Mouse (Mus musculus) lung, postnatal 14 days (tissue): ENCODE results near the gene Scfd2.
A peak's percentile ranks its signal among the peaks of the same experiment; 100 is the strongest.

Source experiments
- DNase-seq: peaks from one replicate; pipeline ENCODE4 v3.0.0; 2021

Scfd2 gene

DNA sequence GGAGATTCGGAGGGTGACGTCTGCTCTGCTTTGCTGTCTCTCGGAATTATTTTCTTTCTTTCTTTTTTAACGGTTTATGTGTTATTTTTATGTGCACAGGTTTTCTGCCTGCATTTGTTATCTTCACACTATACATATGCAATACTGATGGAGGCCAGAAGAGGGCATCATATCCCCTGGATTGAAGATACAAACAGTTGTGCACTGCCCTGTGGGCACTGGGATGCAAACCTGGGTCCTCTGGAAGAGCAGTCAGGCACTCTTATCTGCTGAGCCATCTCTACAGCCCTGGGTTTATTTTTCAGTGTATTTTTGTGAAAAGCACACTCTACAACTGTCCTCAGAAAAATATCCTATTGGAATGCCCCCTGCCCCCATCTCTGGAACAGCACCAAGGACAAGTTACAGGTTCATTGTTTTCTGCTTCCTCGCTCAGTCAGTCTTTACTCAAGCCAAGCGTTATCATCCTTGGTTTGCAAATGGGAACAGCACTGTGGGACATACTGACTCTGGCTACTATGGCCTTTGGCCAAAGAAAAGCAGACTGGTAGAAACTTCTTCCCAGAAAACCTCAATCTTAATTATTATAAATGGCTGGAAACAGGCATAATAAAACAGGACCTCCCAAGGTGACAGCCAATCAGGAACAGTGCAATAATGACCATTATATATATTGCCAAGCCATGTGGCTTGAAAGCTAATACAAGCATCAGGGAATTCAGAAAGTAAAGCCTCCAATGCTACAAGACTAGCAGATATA, 75.9 kb downstream of the Scfd2 start:
- DNase-seq: no peak

DNA sequence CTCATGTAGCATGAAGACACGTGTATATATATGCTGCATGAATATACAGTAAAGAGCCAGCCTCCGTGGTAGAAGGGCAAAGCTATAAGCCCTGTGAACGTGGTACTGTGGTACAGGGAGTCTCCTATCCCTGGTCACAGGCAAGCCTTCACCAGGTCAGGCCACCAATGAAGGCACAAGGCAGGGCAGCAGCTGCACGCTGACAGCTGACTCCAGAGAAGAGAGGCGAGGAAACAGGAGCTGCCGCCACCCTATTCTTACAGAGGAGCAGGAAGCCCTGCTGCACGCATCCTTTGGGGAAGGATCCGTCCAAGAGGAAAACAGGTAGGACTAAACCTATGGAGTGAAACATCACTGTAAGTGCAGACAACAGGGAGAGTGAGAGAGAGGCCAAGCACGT, 76.5 kb downstream of the Scfd2 start:
- DNase-seq: no peak

- DNase-seq: no peak
These were observed 80.6 kb downstream of the Scfd2 start for GRCm38 (mm10) chr5:74450977-74451376.

DNA sequence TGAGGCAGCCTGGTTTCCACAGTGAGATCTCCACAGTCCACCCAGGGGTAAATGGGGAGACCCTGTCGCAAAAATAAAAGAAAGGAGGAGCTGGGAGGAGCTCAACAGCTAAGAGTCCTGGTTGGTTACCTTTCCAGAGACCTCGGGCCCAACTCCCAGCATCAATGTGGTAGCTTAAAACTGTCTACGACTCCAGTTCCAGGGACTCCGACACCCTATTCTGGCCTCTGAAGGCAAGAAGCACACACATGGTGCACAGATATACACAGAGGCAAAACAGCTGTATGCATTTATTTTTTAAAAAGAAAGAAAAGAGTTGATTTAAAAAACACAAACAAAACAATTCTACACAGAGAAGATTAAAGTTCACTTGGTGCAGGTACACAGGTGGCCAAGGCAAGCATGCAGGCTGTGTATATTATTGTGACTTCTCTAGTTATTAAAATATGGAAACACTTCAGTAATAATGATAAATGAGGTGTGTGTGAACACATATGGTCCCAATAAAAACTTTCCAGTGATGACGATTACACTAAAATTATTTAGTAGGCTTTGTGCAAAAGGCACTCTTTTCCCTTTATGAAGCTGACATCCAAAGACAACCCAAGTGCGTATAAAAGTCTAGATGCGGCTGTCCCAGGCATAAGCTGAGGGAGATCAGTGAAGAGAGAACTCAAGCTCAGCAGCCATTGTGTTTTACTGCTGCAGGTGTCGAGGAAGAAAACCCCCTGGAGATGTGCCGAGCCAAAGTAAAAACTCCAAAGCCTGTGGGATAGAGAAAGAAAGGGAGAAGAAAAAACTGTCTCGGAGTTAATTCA, 83.8 kb downstream of the Scfd2 start:
- DNase-seq: no peak

DNA sequence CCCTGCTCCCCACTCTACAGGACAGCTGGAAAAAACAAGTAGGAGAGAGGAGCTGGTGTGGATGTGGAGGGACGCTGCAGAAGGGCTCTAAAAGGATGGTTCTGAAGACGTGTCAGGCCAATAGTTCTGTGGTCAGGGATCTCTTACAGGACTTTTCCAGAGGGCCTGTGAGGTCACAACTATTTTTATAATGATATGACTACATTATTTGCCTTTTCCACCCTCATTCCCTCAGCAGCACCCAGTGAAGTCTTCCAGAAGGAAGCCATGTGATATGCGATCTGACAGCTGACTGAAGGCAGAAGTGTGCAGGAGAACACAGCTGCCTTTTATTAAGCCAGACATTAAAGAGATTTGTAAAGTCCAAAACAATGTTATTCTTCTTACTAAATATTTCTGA, 85.7 kb downstream of the Scfd2 start:
- no peak for DNase-seq

DNA sequence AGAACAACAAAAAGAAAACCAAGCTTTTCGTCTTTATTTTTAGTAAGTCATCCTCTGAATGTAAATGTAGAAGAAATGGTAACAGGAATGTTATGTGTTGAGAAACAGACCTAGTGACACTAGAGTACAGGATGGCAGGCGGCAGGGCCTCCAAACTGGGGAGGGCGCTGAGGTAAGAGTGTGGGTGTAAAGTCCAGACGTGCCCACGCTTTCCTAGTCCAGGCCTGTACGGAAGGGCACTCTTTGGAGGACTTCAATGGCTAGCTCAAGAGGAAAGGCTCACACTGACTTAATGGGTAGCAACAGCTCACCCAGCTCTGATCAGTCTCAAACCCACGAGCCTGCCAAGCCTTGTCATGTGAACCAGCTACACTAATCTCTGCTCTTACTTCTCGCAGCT, 93.2 kb downstream of the Scfd2 start:
- DNase-seq: no peak

- DNase-seq: peak; percentile 84
These were observed 97.9 kb downstream of the Scfd2 start for GRCm38 (mm10) chr5:74433580-74434147.

DNA sequence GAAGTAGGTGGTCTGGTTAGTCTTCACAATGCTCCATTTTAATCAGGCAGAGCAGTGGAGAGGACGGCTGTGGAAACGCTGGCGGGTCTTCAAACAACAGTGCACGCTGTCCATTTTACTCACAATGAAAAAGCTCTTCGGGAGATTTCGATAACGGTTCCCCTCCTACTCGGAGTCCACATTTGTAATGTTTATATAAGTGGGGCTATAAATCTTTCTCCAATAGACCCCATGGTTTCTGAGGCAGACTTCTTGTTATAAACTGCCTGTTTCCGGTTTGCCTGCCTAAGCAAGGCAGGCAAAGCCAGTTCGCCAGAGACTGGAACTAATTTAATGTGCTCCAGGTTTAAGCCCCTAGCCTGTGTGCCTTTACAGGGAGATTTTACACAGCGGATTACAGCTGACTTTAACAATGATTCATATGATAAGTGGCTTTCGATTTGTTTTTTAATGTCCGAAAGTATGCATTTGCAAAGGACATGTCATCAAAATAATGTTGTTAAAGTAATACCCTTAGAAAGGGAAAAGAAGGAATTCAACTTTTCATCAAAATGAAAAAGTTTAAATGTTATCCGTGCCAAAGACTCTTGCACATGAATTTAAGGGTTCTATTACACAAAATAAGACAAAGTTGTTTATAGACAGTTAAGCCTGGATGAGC, 98.5 kb downstream of the Scfd2 start:
- DNase-seq: no peak

DNA sequence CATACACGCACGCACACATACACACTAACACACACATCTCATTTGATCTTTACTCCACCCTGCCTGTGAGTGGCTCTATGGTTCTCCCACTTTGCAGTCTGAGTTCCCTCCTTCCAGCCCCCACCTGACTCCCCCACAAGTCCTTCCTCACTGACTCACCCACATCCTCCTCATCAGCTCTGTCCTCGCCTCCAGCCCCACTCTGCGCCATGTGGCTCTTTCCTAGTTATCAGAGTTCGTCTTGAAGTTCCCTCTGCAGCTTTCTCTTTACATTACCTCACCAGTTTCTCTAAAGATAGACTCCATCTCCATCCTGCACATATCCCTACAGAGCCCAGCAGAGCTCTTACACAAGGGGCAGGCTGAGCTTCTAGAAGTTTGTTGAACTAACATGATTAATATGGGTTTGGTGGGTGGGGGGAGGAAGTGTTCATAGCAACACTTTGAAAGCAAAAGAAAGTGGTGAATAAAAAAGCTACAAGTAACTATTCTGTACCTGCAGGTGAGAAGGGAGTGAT, 110.9 kb downstream of the Scfd2 start:
- no peak for DNase-seq

- no peak for DNase-seq
These were observed 119.0 kb downstream of the Scfd2 start for GRCm38 (mm10) chr5:74412557-74412956.

GRCm38 (mm10) chr5:74404887-74405286, 126.7 kb downstream of the Scfd2 start:
- no peak for DNase-seq

GRCm38 (mm10) chr5:74404083-74404482, 127.5 kb downstream of the Scfd2 start:
- DNase-seq: no peak

GRCm38 (mm10) chr5:74402626-74403025, 128.9 kb downstream of the Scfd2 start:
- no peak for DNase-seq

- no peak for DNase-seq
These were observed 139.8 kb downstream of the Scfd2 start for GRCm38 (mm10) chr5:74391806-74392205.

GRCm38 (mm10) chr5:74391346-74391745, 140.2 kb downstream of the Scfd2 start:
- no peak for DNase-seq

- no peak for DNase-seq
These were observed 142.7 kb downstream of the Scfd2 start for GRCm38 (mm10) chr5:74388849-74389248.

DNA sequence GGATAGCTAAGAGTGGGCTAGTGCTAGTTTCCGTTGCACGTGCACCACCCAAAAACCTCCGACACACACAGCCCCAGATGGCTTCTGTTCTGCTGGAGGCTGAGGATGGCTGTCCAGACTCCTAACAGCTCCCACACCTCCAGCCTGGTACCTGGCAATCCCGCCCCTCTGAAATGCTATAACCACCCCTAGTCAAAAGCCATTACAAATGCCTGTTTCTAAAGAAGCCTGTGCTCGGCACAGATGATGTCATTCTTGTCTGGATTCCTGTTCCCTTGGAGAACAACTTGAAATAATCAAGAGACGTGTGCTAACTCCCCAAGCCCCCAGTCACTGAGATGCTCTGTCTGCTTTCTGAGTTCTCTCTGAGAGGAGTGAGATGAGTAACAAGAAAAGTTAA, 143.5 kb downstream of the Scfd2 start:
- no peak for DNase-seq

GRCm38 (mm10) chr5:74387143-74387886, 144.2 kb downstream of the Scfd2 start:
- DNase-seq: no peak

DNA sequence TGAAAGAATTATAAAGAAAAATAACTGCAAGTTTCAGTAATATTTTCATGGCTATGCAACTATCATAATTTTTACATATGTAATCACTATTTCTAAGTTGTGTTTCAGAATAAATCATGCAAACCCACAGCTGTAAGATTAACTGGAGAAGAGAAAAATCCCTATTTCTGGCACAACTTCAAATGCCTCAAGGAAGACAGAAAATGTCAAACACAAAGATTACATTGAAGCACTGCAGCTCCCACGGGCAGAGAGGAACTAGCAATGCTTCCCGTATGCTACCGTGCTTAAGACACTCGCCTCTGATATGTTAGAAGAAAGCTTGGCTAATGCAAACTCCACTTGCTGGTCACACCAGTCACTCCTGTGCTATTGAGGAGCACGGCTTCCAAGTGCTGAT, 151.5 kb downstream of the Scfd2 start:
- no peak for DNase-seq

GRCm38 (mm10) chr5:74366710-74367101, 164.9 kb downstream of the Scfd2 start:
- no peak for DNase-seq

DNA sequence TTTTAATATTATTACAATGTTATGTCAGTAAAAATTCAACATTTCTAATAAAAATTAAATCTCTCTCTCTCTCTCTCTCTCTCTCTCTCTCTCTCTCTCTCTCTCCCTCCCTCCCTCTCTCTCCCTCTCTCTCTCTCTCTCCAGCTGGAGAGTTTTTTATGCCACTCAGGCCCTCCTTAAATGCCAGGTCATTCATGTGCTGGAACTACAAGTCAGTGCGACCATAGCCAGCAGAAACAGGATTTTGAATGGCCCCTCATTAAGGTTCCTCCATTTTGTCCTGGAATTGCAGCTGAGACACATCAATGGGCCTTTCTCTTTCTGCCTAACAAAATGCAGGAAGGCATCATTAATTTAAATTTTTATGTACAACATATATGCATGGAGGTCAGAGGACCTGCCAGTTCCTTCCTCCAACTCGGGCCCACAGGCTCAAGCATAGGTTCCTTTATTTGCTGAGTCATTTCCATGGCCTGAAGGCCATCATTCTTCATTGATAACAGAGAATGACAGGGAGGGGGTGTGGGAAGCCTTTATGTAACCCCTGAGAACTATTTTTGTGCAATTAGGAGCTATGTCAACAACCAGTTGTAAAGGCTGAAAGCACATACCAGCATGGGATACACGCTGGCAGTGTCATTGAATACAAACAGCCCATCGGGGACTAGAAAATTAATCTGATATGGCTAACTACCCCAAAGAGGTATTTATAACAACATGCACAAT, 165.4 kb downstream of the Scfd2 start:
- DNase-seq: no peak

- no peak for DNase-seq
These were observed 166.2 kb downstream of the Scfd2 start for GRCm38 (mm10) chr5:74365408-74365807.
